Mouse (Mus musculus) hindlimb bud, embryonic 11.5 days (tissue): ENCODE data around the gene Eml1.
"Not testable (repeated sequence)": the region's sequence is repeated elsewhere in the genome, so short reads cannot be mapped to it uniquely, and the experiment has no call there.

Experiments used
- DNase-seq: peaks from one replicate; pipeline ENCODE4 v3.0.0-alpha.2; 2012; ENCODE audit warnings: low read depth, low spot score; ENCODE audit errors: extremely low spot score

Eml1 gene

DNA sequence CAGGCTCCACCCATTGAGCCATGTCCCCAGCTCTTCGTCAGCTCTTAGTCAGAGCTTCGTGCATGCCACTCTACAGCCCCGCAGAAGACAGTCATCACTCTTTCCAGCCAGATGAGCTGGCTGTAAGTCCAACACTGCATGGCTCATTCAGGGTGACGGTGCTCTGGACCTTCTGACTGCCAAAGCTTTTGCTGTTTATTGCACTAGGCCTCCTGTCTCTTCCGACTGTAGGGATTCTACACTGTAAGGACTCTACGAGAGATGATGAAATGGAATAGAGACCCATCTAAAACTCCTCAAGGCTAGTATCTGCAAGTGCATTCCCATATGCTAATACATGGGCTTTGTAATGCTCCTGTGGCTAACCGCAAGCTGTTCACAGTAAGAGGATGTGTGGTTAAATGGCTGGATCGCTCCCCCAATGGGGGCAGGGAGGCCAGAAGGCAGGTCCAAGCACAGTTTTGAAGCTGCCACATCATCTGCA, 82.8 kb downstream of the Eml1 start:
- no peak for DNase-seq

DNA sequence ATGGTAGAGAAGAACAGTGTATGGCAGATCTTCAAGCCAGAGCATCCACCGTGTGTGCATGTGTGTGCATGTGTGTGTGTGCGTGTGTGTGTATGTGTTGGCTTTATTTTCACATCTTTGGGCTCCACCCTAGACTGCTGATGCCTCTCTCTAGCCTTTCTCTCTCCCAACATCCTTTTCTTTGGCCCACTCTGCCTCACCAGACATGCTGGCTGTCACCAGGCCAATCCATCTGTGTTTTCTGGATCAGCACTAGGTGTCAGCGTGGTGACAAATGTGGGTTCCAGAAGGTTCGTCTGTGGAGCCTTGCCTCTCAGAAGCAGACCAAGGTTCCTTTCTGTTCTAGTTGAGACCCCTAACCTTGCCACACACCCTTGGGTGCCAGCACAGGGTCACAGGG, 84.2 kb downstream of the Eml1 start:
- no peak for DNase-seq

- no peak for DNase-seq
Observed at GRCm38 (mm10) chr12:108472898-108473297, 102.1 kb downstream of the Eml1 start.

GRCm38 (mm10) chr12:108474440-108474839, 103.7 kb downstream of the Eml1 start:
- DNase-seq: no peak

DNA sequence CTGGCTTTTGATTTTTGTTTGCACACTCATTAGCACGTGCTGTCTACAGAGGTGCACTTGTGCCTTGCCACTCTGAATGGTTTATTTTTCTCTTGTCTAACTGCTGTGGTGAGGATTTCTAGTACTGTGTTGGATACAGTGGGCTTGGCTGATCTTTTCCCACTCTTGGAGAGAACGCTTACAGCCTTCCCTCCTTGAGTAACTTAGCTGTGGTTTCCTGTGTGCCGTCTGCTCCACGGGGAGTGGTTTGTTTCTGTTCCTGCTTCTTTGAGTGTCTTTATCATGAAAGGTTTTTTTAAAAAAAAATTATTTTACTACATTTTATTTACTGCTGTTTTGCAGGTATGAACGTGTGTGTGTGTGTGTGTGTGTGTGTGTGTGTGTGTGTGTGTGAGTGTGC, 108.0 kb downstream of the Eml1 start:
- no peak for DNase-seq

GRCm38 (mm10) chr12:108480704-108481365, 110.1 kb downstream of the Eml1 start:
- no peak for DNase-seq

DNA sequence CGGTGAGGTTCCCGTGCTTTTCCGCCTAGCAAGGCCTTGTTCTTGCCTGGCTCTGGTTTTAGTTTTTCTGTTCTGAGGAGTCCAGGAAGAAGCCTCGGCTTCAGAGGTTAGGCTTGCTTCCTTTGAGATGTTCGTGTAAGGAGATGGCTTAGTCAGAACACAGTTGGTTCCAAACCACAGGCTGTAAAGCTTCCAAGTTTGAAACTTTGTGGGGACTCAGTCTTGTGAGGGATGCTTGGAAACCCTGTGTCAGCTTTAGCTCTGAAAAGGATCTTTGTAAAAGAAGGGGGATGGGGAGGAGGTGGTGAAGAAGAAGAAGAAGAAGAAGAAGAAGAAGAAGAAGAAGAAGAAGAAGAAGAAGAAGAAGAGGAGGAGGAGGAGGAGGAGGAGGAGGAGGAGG, 118.3 kb downstream of the Eml1 start:
- DNase-seq: no peak

GRCm38 (mm10) chr12:108489741-108490140, 119.0 kb downstream of the Eml1 start:
- DNase-seq: no peak

DNA sequence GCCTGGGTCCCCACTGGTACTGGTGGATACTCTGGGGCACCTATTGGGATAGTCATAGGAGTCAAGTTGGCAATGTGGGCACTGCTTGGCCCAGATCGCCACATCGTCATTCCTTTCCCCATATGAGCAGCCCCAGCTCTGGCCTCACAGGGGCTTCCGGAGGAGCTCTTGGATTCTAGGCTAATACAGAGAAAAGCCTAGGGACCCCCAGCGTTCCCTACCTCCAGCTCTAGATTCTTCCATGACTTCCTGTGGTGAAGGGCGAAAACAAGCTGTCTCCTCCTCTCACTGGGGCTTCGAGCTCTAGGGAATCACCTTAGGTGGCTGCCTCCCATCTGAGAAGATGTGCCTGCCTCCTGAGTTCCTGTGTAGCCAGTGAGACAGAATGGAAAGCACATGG, 119.6 kb downstream of the Eml1 start:
- DNase-seq: no peak

DNA sequence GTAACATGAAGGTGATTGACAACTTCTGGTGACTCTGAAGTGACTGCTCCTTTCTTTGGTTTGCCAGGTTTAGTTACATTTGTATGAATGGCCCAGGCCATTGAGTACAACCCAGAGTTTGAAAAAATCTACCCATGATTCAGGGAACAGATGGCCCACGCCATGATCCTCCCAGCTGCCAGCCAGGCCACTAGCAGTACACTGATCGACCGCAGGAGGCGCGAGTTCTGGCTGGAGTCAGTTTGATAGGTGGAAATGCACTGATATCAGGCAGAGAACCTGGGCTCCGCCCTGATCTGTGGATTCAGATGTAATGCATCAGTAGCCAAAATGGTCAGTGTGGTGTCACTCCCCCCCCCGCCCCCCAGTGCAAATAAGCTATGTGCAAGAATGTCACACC, 120.2 kb downstream of the Eml1 start:
- no peak for DNase-seq

DNA sequence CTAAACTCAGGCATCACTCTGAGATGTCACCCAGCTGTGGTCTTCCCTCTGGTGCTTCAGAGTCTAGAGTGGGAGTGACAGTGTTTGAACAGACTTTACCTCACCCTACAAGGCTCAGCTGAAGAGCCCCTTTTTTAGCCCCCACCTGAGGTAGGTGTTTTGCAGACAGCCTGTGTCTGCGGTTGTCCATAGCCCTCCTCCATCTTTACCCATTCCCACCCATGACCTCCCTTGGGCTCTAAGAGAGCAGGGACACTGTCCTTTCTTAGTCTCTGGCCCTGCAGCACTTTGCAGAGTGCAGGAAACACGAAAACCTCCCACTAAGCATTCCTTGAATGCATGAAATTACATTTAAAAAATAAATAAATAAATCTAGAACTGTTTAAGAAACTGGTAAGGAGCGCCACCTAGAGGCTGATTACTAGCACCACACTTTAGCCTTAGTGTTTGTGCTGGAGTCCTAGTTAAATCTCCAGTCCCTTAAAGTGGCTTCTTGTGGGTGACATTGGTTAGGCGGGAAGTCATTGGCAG, 123.3 kb downstream of the Eml1 start:
- peak; percentile 37 for DNase-seq

DNA sequence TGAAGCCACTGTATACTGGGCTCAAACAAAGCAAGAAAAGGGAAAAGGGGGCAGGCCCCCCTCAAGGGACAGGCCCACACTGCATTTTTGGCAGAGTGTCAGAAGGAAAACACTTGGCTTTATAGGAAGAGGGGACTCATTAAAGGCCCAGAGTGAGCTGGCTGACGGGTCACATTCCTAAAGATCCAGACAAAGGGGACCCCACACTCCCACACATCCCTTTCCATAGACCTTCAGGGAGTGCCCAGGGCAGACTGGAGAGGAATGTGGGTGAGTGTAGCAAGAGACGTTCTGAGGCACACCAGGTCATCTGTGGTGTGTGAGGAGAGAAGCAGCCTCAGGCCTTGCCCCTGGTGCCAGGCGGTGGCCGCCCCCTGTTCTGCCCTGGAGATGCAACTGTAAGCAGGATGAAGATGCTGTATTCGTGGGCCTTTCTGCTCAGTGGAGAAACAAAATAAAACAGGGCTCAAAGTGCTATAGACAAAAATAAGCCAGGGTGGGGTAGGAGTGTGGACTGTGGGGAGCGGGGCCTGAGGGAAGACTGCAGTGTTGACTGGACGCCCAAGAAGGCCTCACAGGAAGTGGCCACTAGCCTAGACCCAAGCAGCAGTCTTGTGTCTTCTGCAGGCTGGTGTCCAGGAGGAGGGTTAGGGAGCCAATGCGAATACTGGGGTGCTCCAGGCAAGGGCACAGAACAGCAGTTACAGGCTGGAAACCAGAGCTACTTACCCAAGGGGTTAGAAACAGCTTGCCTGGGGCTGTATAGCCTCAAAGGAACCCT, 124.9 kb downstream of the Eml1 start:
- no peak for DNase-seq

- DNase-seq: no peak
Observed at GRCm38 (mm10) chr12:108503064-108503463, 132.3 kb downstream of the Eml1 start.

GRCm38 (mm10) chr12:108503582-108503981, 132.8 kb downstream of the Eml1 start:
- DNase-seq: no peak

- DNase-seq: no peak
Observed at GRCm38 (mm10) chr12:108505846-108506245, 135.1 kb downstream of the Eml1 start.

- not testable (repeated sequence) for DNase-seq
Observed at GRCm38 (mm10) chr12:108507046-108507445, 136.3 kb downstream of the Eml1 start.

DNA sequence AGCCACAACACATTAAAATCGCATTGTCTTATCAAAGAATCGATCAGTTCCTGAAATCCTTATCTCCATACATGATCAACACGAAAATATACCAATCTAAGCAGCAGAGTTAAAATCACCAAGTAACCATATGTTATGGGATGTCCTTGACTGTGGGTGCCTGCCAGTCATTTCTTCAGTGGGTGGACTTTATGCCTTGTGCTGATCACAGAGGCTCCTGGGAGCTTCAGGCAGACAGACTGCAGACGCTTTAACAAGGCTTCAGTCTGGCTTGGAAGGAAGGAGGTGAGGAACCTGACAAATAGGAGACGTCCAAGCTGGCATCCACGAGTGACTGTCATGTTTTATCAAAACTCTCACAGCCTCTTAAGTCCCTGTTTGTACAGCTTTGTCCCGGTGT, 139.8 kb downstream of the Eml1 start:
- DNase-seq: no peak

GRCm38 (mm10) chr12:108511009-108511408, 140.3 kb downstream of the Eml1 start:
- peak; percentile 52 for DNase-seq

DNA sequence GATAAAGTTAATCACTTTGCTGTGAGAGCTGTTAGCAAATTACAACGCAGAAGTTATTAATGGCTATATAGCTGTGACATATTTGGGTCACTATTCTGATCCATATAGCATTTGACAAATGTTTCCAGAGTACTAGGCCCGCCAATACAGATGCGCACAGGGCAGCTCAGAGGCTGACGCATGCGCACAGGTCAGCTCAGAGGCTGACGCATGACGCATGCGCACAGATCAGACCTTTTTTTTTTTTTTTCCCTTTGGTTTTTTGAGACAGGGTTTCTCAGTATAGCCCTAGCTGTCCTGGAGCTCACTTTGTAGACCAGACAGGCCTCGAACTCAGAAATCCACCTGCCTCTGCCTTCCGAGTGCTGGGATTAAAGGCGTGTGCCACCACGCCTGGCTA, 144.7 kb downstream of the Eml1 start:
- DNase-seq: no peak

GRCm38 (mm10) chr12:108519374-108519773, 148.6 kb downstream of the Eml1 start:
- no peak for DNase-seq

- no peak for DNase-seq
Observed at GRCm38 (mm10) chr12:108529214-108529613, 158.5 kb downstream of the Eml1 start.

GRCm38 (mm10) chr12:108534484-108534883, 163.7 kb downstream of the Eml1 start:
- no peak for DNase-seq
